Mouse (Mus musculus) layer of hippocampus, postnatal 14 days (tissue): ENCODE measurements around the gene Zfp110. TPM values are rescaled to one million over a fixed set of nuclear protein-coding genes. Genes with fewer than 3 reads are reported as not detected.

ENCODE experiments used
- DNase-seq, 2 experiments: peaks; one replicate each; pipeline ENCODE4 v3.0.0; 2021 to 2022; ENCODE audit warnings: low spot score in 2 of 2, mixed read lengths in 1 of 2
- total RNA-seq, 2 experiments: library from RNA; stranded (reverse); gene quantifications; 2 replicates each; pipeline ENCODE4 v1.2.3; 2021

Gene Zfp110
- total RNA-seq, 2 experiments from 2014 or later = 16.1 to 16.8 TPM

- no peak for DNase-seq
Observed at GRCm38 (mm10) chr7:12891334-12891733, 56.8 kb downstream of the Zfp110 start.

GRCm38 (mm10) chr7:12897655-12898410, 63.3 kb downstream of the Zfp110 start, which contains the start of gene Zscan22:
Gene Zscan22 (plus strand): TSS chr7:12897815.
- DNase-seq = peak; percentile 92 to 97

Other genes with a start within 250 kb of the Zfp110 start
- gene Vmn2r53, start 226.0 kb upstream of the Zfp110 start, total RNA-seq = under 1 TPM; 0.05 TPM
- gene Vmn2r54, start 194.4 kb upstream of the Zfp110 start, total RNA-seq = not detected
- not detected for gene Vmn2r55, start 149.8 kb upstream of the Zfp110 start, total RNA-seq
- not detected for gene Vmn2r56, start 99.8 kb upstream of the Zfp110 start, total RNA-seq
- 10 to 100 TPM; 16.8 to 21.9 TPM for gene Zscan18, start 31.1 kb upstream of the Zfp110 start, total RNA-seq
- 10 to 100 TPM; 19.5 to 20.2 TPM for gene Zfp329, start 15.9 kb upstream of the Zfp110 start, total RNA-seq
- 1 to 10 TPM; 6.2 to 7.3 TPM for gene Zfp128, start 46.4 kb downstream of the Zfp110 start, total RNA-seq
- 10 to 100 TPM; 11.9 to 14.5 TPM for gene Zscan22, start 63.1 kb downstream of the Zfp110 start, total RNA-seq
- 100 to 1,000 TPM; 418 to 457 TPM for gene Rps5, start 87.5 kb downstream of the Zfp110 start, total RNA-seq
- 1 to 10 TPM in 1 of 2 experiments, under 1 TPM in 1; 0.92 to 1.2 TPM for gene Rnf225, start 92.7 kb downstream of the Zfp110 start, total RNA-seq
- 10 to 100 TPM; 12.0 to 13.5 TPM for gene Zfp324, start 131.1 kb downstream of the Zfp110 start, total RNA-seq
- 1 to 10 TPM; 8.3 to 9.1 TPM for gene Zfp446, start 143.1 kb downstream of the Zfp110 start, total RNA-seq
- under 1 TPM in 1 of 2 experiments, not detected in 1; 0.26 TPM for gene Slc27a5, start 163.4 kb downstream of the Zfp110 start, total RNA-seq
- gene Trim28, start 164.4 kb downstream of the Zfp110 start, total RNA-seq = 100 to 1,000 TPM; 236 to 244 TPM
- gene Zbtb45, start 175.3 kb downstream of the Zfp110 start, total RNA-seq = 10 to 100 TPM; 27.8 to 30.9 TPM
- gene Chmp2a, start 200.0 kb downstream of the Zfp110 start, total RNA-seq = 100 to 1,000 TPM; 143 to 149 TPM
- gene Ube2m, start 203.5 kb downstream of the Zfp110 start, total RNA-seq = 100 to 1,000 TPM; 199 to 212 TPM
- gene Mzf1, start 220.0 kb downstream of the Zfp110 start, total RNA-seq = 10 to 100 TPM; 13.7 to 17.4 TPM